ENCODE assay signal across 9 mouse cellular contexts in the genomic region with DNA sequence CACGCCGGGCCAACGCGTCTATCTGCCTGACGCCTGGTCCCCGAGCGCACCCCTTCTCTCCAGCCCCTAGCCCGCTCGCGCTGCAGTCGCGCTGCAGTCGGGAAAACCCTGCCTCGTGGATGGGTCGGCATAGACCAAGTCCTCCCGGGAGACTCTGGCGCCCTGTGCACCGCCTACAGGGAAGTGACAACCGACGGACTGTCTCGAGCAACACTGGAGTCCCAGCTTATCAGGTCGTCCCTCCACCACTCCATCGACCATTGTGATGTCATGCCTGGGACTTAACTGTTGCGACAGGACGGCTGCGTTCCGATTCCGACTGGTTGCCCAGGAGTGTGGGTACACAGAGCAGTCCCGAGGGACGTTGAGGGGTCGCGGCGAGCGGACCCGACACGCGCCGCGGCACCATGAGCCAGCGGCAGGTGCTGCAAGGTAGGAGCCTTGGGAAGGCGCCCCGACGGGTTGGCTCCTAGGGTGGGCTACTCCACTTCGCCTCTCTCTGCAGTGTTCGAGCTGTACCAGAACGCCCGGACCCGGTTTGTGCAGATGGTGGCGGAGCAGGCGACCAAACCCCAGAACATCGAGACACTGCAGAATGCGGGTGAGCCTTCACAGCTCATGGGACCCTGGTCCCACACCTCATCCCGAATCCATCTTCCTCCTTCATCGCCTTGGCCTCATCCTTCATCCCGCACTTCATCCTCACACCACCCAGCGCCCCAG. TPM values are rescaled to one million over a fixed set of nuclear protein-coding genes. Genes with fewer than 3 reads are reported as not detected.
DNase-seq lines count a peak whose midpoint lies in the region; ATAC-seq lines count a peak whose summit lies in the region.
"Had no signal": no experiment of that assay in that cellular context is flagged by ENCODE, and none has a peak within 500 bp of the region (broad histone marks: within the 10 kb centered on the region; RNA-seq: fewer than 3 reads in every experiment).

No protein-coding gene starts in this region.

- H3K4me3 ChIP-seq in forebrain, embryonic 12.5 days (replicated peaks): peak overlapping the region; percentile 13; the same call in 1 of the 2 replicates
- H3K4me3 ChIP-seq in intestine, embryonic 16.5 days (ENCODE audit: low read length): peak overlapping the region; percentile 21
- H3K4me3 ChIP-seq in midbrain, embryonic 11.5 days (ENCODE audit: low read depth, low read length): no peak overlapping the region; the same call in 1 of the 2 replicates

- intact Hi-C loops in left cerebral cortex, postnatal 4 days (cut with DNase I): loop anchor here (10.0 kb wide), 2 partner anchors 576 to 664 kb away; partner anchors contain the start of gene A930004D18Rik
- intact Hi-C loops in left cerebral cortex, postnatal 14 days (cut with DNase I): loop anchor here (10.0 kb wide), 2 partner anchors 576 to 646 kb away; no protein-coding TSS in a partner anchor

- peak overlapping the region; percentile 10; the same call in 1 of the 2 replicates for H3K4me2 ChIP-seq in forebrain, embryonic 12.5 days
- peak overlapping the region; percentile 19; the same call in 1 of the 2 replicates for H3K4me2 ChIP-seq in intestine, embryonic 16.5 days (ENCODE audit: low read depth, low read length)
- H3K4me2 ChIP-seq in midbrain, embryonic 11.5 days: 0 out of 2 replicates have a peak overlapping the region, but pooled peaks have one; percentile 1

- WGBS in forebrain, embryonic 12.5 days: under 1% methylated on average over 56 of the region's 56 CpGs
- 1% methylated on average over 56 of the region's 56 CpGs for WGBS in intestine, embryonic 16.5 days
- WGBS in midbrain, embryonic 11.5 days: under 1% methylated on average over 56 of the region's 56 CpGs

- peaks cover 20% of the 10 kb centered on the region for H3K4me1 ChIP-seq in forebrain, embryonic 12.5 days
- peaks cover 11% of the 10 kb centered on the region for H3K4me1 ChIP-seq in intestine, embryonic 16.5 days (ENCODE audit: control insufficient read depth, insufficient read depth, low read length)
- peaks cover 3% of the 10 kb centered on the region; the same call in 1 of the 2 replicates for H3K4me1 ChIP-seq in midbrain, embryonic 11.5 days (ENCODE audit: control insufficient read depth, insufficient read depth, low read length)

- H3K27me3 ChIP-seq in forebrain, embryonic 12.5 days: peaks cover 61% of the 10 kb centered on the region
- peaks cover 43% of the 10 kb centered on the region for H3K27me3 ChIP-seq in intestine, embryonic 16.5 days (replicated peaks; ENCODE audit: control insufficient read depth, insufficient read depth, low read length)
- peaks cover 60% of the 10 kb centered on the region for H3K27me3 ChIP-seq in midbrain, embryonic 11.5 days (ENCODE audit: control insufficient read depth, insufficient read depth, low read length)

- DNase-seq in left cerebral cortex, postnatal 4 days: peak; percentile 9
- no peak for DNase-seq in left cerebral cortex, postnatal 14 days (ENCODE audit: low spot score in 2 of 2)
- peak; percentile 97 for DNase-seq in midbrain, embryonic 11.5 days (ENCODE audit: low spot score, missing footprints)
- DNase-seq in layer of hippocampus, adult 8-10 months (ENCODE audit: low spot score in 2 of 2): no peak
- no peak for DNase-seq in layer of hippocampus, adult 11-12 months (ENCODE audit: low spot score)

- no peaks in the 10 kb centered on the region for H3K36me3 ChIP-seq in forebrain, embryonic 12.5 days (replicated peaks)
- H3K36me3 ChIP-seq in intestine, embryonic 16.5 days (ENCODE audit: control insufficient read depth, insufficient read depth, low read length): no peaks in the 10 kb centered on the region
- no peaks in the 10 kb centered on the region for H3K36me3 ChIP-seq in midbrain, embryonic 11.5 days (ENCODE audit: control insufficient read depth, insufficient read depth, low read length)

- no peaks in the 10 kb centered on the region for H3K9me3 ChIP-seq in forebrain, embryonic 12.5 days
- no peaks in the 10 kb centered on the region for H3K9me3 ChIP-seq in intestine, embryonic 16.5 days (ENCODE audit: control insufficient read depth, low read length)
- H3K9me3 ChIP-seq in midbrain, embryonic 11.5 days (ENCODE audit: control insufficient read depth, low read length): no peaks in the 10 kb centered on the region

- peak; percentile 5 for ATAC-seq in activated CD4-positive, CD25-positive, alpha-beta regulatory T cell, adult 4 months
- 0 out of 2 replicates have a peak, but pooled peaks have one; percentile 13 for ATAC-seq in forebrain, embryonic 12.5 days (ENCODE audit: low FRiP score)
- 0 out of 2 replicates have a peak, but pooled peaks have one; percentile 22 for ATAC-seq in intestine, embryonic 16.5 days
- peak; percentile 13; the same call in 1 of the 2 replicates for ATAC-seq in midbrain, embryonic 11.5 days (ENCODE audit: low FRiP score)

- H3K9ac ChIP-seq in forebrain, embryonic 12.5 days: no peak overlapping the region
- no peak overlapping the region; the same call in 1 of the 2 replicates for H3K9ac ChIP-seq in intestine, embryonic 16.5 days (ENCODE audit: low read depth, low read length)
- H3K9ac ChIP-seq in midbrain, embryonic 11.5 days (ENCODE audit: low read length): no peak overlapping the region
- H3K9ac ChIP-seq: liver, embryonic 14.5 days had no signal

- no peak overlapping the region for H3K27ac ChIP-seq in forebrain, embryonic 12.5 days
- H3K27ac ChIP-seq in intestine, embryonic 16.5 days (ENCODE audit: low read length): no peak overlapping the region
- no peak overlapping the region for H3K27ac ChIP-seq in midbrain, embryonic 11.5 days (ENCODE audit: low read depth, low read length)
- H3K27ac ChIP-seq: liver, embryonic 14.5 days had no signal

RNA-seq across cellular contexts. Expression of gene Spag6, which starts 5.0 kb away (rescaled TPM):
- under 1 TPM; 0.22 to 0.64 TPM for total RNA-seq in left cerebral cortex, postnatal 4 days (2021)
- 1 to 10 TPM; 2.9 to 3.3 TPM for total RNA-seq in left cerebral cortex, postnatal 14 days (2021)
- not detected for polyA plus RNA-seq in activated CD4-positive, CD25-positive, alpha-beta regulatory T cell, adult 4 months (2017; shearing (Covaris generic))
- polyA plus RNA-seq in forebrain, embryonic 12.5 days (2016; fragmentation: Nextera tagmentation; extraction: Ambion mirVana): 0.18 and 0.50 TPM in 2 replicates
- polyA plus RNA-seq in intestine, embryonic 16.5 days (2015; fragmentation: Nextera tagmentation; extraction: Ambion mirVana): 0.07 TPM in 1 of 2 replicates, not detected in the other
- 0.25 and 0.48 TPM in 2 replicates for polyA plus RNA-seq in midbrain, embryonic 11.5 days (2014; fragmentation: Nextera tagmentation; extraction: Ambion mirVana)
- total RNA-seq in layer of hippocampus, adult 8-10 months (2022): 10 to 100 TPM in 2 of 4 experiments, 1 to 10 TPM in 2; 8.6 to 12.0 (median 9.5) TPM
- polyA plus RNA-seq: liver, embryonic 14.5 days had no signal

RNA-seq across cellular contexts. Expression of gene Bmi1, which starts 22.0 kb away (rescaled TPM):
- 10 to 100 TPM; 71.1 to 72.8 TPM for total RNA-seq in left cerebral cortex, postnatal 4 days (2021)
- 10 to 100 TPM; 32.0 to 40.1 TPM for total RNA-seq in left cerebral cortex, postnatal 14 days (2021)
- polyA plus RNA-seq in activated CD4-positive, CD25-positive, alpha-beta regulatory T cell, adult 4 months (2017; shearing (Covaris generic)): 10 to 100 TPM; 10.9 to 11.1 TPM
- polyA plus RNA-seq in forebrain, embryonic 12.5 days (2016; fragmentation: Nextera tagmentation; extraction: Ambion mirVana): 42.0 and 43.9 TPM in 2 replicates
- 12.0 and 12.5 TPM in 2 replicates for polyA plus RNA-seq in intestine, embryonic 16.5 days (2015; fragmentation: Nextera tagmentation; extraction: Ambion mirVana)
- 42.8 and 46.4 TPM in 2 replicates for polyA plus RNA-seq in midbrain, embryonic 11.5 days (2014; fragmentation: Nextera tagmentation; extraction: Ambion mirVana)
- total RNA-seq in layer of hippocampus, adult 8-10 months (2022): 10 to 100 TPM; 55.9 to 66.7 (median 60.8) TPM

RNA-seq across cellular contexts. Expression of gene Commd3, which starts 26.6 kb away (rescaled TPM):
- total RNA-seq in left cerebral cortex, postnatal 4 days (2021): 100 to 1,000 TPM; 135 to 156 TPM
- 100 to 1,000 TPM in 1 of 2 experiments, 10 to 100 TPM in 1; 98.3 to 113 TPM for total RNA-seq in left cerebral cortex, postnatal 14 days (2021)
- 100 to 1,000 TPM; 210 to 227 TPM for polyA plus RNA-seq in activated CD4-positive, CD25-positive, alpha-beta regulatory T cell, adult 4 months (2017; shearing (Covaris generic))
- polyA plus RNA-seq in forebrain, embryonic 12.5 days (2016; fragmentation: Nextera tagmentation; extraction: Ambion mirVana): 156 and 162 TPM in 2 replicates
- polyA plus RNA-seq in intestine, embryonic 16.5 days (2015; fragmentation: Nextera tagmentation; extraction: Ambion mirVana): 232 and 238 TPM in 2 replicates
- polyA plus RNA-seq in midbrain, embryonic 11.5 days (2014; fragmentation: Nextera tagmentation; extraction: Ambion mirVana): 119 and 122 TPM in 2 replicates
- total RNA-seq in layer of hippocampus, adult 8-10 months (2022): 10 to 100 TPM; 94.2 to 98.6 (median 97.3) TPM

Comparison
In these comparisons a context has a peak if more than half of its experiments do, and no peak if none do; other contexts are left out.
1. DNase-seq: peak in left cerebral cortex, postnatal 4 days (single experiment) and midbrain, embryonic 11.5 days (single experiment); none in left cerebral cortex, postnatal 14 days (0 of 2), layer of hippocampus, adult 8-10 months (0 of 2) and layer of hippocampus, adult 11-12 months (single experiment).
2. Peak in every context shown above with its lines, with median percentiles within 50 percentile points of each other: ATAC-seq and H3K4me2 ChIP-seq.